Mouse (Mus musculus) forelimb bud, embryonic 11.5 days (tissue): ENCODE data around the gene Ahcyl2.
A peak's percentile ranks its signal among the peaks of the same experiment; 100 is the strongest.

ENCODE experiments used
- DNase-seq: peaks from one replicate; pipeline ENCODE4 v3.0.0-alpha.2; 2012; ENCODE audit warnings: low read depth, low spot score

The Ahcyl2 gene

DNA sequence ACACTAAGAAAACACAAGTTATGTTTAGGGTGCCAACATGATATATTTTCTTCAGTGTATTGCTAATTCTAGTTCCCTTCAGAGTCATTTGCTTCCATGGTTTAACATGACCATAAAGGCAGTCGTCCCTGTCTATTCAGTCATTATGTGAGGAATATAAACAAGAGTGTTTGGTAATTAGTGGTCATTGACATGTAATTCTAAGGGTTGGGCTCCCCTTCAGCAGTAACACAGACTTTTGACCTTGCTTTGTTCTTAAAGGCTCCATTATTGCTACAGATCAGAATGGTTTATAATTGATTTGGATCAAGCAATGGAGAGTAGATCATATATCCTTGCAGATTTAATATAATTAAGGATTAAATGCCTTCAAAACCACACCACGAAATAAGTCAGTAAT is 82.9 kb downstream of the Ahcyl2 start:
- DNase-seq = no peak

DNA sequence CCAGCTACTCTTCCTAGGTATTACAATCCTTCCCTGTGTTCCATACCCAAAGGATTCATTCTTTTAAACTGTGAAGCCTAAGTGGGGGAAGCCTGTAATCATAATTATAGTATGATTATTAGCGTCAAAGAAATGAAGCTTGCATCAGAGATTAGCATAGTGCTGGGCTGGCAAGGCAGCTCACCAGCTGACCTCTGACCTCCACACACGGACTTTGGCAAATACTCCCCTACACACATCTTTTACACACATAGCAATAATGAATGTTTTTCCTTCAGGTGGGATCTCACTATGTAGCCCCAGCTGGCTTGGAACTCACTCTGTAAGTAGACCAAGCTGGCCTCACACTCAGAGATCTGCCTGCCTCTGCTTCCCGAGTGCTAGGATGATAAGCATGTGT is 84.1 kb downstream of the Ahcyl2 start:
- no peak for DNase-seq

DNA sequence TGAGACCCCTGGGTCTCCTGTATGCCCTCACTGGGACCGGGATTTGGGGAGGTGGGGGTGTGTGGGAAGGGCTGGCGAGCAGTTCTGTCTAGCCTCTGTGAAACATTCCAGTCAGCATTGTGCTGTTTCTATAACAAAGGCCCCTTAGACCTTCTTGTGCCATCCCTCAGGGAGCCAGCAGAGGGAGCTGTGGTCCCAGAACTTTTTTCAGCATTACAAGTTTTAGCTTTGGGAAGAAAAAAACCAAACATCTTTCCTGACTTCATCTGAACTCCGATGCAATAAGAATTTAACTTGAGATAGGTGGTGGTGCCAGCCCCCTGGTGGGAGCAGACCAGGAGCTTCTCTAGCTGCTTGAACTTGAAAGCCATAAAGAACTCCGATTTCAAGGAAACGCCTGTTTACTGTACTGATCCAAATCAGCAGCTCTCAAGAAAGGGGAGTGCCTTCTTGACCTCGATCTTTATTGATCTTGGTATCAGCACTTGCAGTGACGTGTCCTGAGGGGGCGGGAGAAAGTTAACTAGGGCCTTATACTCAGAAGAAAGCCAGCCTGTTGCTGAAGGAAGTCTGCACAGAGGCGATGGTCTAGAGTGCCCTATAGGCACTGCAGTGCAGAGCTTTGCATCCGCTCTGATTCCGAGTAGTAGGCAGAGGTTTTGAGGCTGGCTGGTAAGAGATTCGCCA is 85.5 kb downstream of the Ahcyl2 start:
- peak; percentile 86 for DNase-seq

DNA sequence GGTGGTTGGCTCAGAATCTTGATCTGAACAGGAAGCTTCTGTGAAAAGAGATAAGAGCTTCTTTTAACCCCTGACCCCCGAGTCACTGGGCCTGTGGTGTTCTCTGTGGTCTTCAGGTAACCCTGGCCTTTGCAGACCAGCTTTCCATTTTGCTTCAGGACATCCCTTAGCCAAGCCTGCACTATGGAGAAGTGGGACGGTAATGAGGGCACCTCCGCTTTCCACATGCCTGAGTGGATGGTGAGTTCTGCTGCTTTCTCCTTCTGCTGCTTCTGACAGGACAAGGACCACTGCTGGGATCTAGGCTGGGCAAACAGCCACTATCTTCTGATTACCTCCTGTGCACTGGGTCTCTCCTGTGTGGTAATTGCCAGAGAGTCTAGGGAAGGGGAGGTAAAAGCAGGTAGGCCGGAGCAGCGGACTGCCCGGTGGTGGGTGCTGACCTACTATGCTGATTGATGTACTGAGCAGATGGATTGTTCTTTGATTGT is 86.1 kb downstream of the Ahcyl2 start:
- no peak for DNase-seq

DNA sequence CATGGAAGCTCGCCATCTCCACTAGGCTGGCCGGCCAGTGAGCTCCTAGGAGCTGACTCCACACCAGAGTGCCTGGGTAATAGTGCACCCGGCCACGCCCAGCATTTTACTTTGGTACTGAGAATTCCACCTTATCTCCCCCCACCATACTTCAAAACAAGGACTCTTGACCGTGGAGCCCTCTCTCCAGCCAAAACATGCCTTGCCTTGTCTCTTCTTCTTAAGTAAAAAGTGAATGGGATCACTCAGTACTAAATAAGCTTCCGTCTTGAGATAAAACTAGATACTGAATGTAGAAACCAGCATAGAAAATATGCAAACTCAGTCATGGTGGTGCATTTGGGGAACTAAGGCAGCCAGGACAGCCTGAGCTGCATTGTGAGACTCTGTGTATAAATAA is 90.8 kb downstream of the Ahcyl2 start:
- no peak for DNase-seq

DNA sequence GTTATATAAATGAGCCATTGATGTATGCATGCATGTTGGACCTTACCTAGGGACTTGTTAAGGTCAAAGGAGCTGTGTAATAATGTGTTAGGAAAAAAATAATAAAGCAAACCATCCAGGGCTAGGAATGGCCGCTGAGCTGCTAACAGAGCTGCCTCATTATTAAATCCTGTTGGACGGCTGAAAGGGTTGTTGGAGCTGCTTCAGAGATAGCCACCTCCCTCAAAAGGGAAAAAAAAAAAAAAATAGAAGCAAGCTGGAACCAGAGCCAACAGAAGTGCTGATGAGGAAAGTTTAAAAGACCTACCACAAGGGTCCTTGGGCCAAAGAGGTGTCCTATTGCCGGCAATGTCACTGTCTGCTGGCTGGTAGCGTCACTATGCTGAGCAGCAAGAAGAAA is 91.5 kb downstream of the Ahcyl2 start:
- DNase-seq = peak; percentile 33

DNA sequence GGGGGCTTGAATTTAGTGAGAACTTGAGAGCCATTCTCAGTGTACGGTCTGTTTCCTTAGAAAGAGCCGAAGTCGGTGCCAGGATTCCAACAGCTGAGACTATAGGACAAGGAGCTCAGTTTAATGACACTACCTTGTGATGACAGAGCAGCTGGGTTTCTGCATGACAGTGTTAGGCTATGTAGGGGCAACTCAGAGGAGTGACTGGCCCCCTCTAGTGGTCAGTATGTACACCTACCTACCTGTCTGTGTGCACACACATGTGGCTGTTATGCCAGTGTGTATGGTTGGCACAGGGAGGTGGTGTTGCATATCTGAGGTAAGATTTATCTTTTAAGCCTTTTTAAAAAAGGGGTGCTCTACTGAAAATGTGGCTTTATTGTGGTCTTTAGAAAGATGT is 92.4 kb downstream of the Ahcyl2 start:
- DNase-seq = peak; percentile 37

DNA sequence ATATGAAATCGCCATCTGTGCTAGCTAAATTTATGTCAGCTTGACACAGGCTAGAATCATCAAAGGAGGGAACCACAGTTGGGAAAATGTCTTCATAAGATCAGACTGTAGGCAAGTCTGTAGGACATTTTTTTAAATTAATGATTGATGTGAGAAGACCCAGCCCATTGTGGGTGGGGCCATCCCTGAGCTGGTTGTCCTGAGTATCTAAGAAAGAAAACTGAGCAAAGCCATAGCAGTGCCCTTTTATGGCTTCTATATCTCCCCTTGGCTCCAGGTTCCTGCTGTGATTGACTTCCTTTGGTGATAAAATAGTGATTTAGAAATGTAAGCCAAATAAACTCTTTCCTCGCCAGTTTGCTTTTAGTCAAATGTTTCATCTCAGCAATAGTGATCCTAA is 97.1 kb downstream of the Ahcyl2 start:
- no peak for DNase-seq

DNA sequence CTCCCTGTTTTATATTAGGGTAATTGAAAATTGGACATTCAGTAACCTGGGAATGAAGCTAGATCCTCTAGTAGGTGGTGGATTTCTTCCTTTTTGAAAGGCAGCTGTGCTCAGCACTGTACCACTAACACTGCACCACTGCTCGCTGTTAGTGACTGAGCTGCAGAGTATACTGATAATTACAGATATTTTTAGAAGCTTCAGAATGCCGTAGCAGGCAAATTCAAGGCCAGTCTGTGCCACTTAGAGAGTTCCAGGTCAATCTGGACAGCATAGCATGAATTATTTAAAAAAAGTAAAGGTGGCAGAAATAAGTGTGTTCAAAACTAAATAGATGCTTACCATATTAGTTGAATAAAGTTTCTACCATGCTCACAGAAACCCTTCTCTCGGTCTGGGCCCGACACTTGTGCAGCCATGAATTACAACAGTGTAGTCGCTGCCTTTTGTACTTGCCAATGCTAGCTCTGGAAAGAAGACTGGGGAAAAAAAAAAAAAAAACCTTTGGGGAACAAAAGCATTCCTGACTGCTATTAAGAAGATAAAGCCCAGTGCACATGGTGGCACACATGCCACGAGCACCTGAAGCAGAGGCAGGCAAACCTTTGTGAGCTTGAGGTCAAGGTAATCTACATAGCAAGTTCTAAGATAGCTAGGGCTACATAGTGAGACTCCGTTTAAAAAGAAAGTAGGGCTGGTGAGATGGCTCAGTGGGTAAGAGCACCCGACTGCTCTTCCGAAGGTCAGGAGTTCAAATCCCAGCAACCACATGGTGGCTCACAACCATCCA is 99.3 kb downstream of the Ahcyl2 start:
- no peak for DNase-seq

DNA sequence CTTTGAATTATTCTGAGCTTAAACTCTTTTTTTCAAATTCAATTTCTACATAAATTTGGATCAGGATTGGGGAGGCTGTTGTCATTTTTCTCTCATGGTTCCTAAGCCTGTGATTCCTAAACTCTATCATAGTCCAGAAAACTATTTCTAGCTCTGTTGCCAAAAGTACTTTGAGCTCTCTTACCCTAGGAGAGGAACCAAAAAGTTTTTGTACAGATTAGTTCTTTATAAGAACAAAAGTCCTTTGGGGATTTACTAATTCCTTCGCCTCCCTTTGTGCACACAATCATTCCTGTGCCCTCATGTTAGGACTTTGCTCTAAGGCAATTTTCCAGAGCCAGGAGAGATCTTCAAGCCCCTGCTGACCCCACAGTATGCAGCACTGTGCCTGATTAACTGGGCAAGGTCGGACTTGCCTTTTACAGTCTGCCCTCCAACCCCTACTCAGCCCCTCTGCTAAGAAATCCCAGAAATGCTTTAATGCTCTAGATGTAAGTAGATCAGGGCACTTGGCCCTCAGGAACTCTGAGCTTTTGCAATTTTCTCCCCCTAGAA is 100.6 kb downstream of the Ahcyl2 start:
- no peak for DNase-seq

DNA sequence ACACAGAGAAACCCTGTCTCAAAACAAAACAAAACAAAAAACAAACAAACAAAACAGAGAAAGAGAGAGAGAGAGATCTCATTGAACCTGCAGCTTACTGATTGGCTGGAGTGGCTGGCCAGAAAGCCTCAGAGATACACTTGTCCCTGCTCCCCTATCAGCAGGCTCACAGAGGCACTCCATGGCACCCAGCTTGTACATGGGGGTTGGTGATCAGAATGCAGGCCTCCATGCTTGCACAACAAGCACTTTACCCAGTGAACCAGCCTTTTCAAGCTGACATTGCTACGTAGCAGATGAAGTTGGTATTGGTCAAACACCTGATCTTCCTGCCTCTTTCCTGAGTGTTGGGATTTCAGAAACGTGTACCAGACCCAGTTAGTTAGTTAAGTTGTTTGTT is 105.8 kb downstream of the Ahcyl2 start:
- DNase-seq = no peak

DNA sequence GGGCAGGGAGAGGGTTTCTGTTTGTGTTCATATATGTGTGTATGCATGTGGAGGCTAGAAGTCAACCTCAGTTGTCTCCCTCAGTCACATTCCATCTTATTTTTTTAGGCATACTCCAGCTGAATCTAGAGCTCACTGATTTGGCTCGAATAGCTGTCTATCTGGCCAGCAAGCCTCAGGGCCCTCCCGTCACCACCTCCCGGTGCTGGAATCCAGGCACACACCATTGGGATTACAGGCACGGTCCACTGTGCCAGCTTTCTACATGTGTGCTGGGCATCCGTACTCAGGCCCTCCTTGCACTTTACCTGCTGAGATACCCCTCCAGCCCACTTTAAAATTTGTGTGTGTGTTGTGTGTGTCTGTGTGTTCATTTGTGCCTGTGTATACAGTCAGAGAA is 107.8 kb downstream of the Ahcyl2 start:
- DNase-seq = no peak

DNA sequence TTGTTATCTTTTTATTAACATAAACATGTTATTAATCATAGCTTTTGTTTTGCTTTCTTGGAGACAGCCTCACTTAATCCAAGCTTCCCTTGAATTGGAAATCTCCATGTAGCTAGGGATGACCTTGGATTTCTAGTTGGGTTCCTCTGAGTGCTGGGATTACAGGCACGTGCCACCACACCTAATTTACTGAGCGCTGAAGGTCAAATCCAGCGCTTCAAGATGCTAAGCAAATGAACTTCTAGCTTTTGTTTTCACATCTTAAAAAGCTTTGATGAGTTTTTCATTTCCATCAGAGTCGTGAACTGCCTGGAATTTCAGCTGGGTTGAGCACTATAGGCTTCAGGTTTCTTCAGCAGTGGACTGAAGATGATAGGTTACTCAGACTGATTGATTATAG is 109.0 kb downstream of the Ahcyl2 start:
- no peak for DNase-seq

DNA sequence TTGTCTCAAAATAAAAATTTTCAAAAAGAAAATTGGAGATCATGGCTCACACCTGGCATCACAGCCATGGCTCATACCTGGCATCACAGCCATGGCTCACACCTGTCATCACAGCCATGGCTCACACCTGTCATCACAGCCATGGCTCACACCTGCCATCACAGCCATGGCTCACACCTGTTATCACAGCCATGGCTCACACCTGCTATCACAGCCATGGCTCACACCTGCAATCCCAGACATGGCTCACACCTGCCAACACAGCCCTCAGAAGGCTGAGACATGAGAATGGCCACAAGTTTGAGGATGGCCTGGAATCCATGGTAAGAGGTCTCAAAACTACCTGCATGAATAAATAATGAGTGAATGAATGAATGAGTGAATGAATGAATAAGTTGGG is 111.8 kb downstream of the Ahcyl2 start:
- DNase-seq = no peak

DNA sequence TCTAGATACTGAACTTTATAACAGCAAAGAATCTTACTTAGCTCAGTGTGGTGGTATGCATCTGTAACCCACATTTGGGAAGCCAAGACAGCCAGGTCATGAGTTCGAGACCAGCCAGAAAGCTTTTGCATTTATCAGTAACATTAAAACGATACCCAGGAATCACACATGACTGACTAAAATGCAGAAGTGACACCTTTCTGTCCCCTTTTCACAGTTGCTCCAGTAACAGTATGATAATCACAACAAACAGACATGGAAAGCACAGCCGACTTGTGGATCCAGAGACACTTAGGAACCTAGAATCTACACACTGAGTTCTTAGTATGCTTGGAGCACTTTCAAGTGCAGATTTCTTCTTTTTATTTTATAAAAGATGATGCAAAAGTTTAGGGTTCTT is 113.0 kb downstream of the Ahcyl2 start:
- no peak for DNase-seq

DNA sequence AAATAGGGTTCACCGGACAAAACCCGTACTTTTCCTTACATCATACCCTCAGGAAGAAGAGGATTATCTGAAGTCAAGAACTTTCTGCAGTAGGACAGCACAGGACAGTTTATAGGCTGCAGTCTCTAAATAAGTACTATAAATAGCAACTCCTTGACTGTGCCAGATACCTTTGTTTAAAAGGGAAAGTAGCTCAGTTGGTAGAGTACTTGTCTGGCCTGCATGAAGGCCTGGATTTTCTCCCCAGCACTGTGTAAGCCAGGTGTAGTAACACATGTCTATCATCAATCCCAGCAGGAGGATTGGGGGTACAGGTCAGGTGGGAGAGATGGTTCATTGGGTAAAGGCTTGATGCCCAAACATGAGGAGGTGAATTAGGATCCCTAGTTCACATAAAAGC is 114.1 kb downstream of the Ahcyl2 start:
- DNase-seq = peak; percentile 18

DNA sequence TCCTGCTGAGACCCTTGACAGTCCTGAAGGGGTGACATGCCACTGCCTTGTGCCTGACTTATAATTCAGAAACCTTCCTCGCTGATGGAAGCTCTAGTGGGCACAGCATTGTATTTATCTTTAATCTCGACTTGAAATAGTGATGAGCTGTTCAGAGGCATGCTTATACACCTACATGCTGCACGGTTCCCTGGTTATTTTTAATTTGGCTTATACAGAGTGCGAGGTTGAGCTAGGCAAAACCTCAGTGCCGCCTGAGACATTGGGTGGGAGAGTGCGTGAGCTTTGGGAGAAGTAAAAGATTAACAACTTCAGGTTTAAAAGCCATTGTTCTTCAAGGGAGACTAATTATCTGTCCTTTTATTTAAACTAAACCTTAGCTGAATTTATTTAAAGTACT is 115.1 kb downstream of the Ahcyl2 start:
- no peak for DNase-seq

DNA sequence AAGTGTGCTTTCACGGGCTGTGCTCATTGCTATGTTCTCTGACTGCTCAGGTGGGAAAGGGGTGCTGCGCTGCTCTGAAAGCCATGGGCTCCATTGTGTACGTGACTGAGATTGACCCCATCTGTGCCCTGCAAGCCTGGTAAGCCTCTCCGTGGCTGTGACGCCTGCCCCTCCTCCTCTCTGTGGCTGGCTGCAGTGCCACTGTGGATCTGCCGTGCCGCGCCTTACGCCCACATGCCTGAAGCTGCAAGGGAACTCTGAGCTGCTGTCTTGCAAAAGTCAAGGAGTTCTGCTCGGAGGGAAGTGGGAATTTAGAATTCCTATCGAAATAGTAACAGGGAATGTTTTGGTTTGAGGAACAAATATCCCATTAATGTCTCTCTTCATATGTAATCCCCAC is 123.3 kb downstream of the Ahcyl2 start:
- DNase-seq = no peak

DNA sequence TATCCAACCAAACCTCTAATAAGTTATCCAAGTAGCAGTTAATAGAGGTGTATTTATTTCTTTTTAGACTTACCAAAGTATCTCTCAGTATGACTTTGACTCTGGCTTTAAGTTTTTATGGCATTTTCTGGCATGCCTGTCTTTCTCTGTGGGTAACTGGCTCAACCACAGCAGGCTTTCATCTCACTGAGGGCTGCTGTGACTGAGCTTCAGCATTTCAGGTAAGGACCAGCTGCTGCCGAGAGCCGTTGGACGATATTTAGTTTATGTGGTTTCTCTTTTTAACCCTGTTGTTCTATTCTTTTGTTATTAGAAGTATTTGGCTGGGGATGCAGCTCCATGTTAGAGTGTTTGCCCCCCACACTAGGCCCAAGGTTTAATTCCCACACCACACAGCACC is 129.2 kb downstream of the Ahcyl2 start:
- DNase-seq = no peak

DNA sequence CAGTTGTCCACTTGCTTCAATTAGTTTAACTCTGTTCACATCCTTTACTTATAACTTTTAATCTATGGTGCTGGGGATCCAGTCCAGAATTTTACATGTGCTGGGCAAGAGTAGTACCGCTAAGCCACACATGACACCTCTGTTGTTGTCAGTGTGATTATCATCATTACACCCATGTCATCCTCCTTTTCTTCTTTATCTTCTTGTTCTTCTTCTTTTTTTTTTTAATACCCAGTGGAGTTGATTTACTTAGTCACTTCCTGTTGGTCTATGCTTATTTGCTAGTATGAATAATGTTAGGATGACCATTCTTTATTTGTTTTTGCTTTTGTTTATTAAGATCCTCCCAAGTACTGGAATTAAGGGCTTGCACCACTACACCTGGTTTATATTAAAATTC is 133.6 kb downstream of the Ahcyl2 start:
- no peak for DNase-seq

DNA sequence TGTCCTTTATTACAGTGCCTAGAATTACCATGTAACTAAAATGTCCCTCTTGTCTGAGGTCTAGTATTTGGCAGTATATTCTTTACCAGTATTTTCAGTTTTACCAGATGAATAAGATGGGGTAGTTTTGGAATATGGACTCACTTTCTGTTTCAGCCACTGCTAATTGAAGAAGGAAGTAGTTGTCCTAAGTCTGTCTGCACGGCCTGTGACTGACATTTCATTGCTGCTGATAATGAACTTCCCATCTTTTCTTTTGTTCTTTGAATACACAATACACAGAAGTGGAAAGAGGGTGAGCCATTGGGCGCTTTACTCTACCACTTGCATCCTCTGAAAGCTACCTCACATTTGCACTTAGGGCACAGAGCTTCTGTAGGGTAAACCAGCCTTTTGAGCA is 134.4 kb downstream of the Ahcyl2 start:
- no peak for DNase-seq

DNA sequence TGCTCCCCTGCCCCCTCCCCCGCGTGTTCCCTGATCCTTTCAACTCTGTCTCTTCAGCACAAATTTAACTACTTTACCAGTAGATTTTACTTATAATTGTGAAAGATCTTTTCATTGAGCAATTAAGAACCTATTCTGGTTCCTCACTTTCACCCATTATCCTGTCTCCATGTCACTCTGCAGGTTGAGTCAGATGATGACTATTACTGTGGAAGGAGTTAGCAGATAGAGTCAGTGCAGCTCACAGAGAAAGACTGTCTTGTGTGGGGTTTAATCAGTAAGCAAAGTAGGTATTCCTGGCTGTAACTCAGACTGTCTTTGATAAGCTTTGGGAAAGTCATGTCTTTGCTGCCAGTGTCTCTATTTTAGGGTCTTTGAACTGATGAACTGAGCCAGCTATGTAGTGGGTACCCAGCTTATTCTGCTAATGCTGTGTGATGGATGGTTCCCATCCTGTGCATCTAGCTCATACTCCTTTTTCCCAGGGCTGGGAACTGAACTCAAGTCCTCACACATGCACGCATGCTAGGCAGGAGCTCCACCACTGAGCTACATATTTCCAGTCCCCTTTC is 135.6 kb downstream of the Ahcyl2 start:
- DNase-seq = no peak

DNA sequence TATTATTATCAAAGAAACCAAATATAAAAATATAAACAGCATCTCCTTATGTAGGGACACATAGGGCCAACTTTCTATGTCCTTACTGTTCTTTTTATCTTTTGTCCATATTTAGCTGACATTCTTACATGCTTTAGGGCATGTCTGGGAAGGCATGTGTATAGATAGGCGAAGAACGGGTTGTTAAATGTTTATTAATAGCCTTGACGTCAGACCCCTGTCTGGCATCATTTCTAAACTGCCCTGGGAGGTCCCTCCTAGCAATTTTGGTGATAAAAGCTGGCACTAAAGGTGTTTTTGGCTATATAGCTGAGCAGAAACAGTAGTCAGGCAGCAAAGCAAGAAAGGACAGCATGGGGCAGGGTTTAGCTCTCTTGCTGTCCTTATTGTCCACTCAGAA is 136.5 kb downstream of the Ahcyl2 start:
- no peak for DNase-seq
